In the genomic region with DNA sequence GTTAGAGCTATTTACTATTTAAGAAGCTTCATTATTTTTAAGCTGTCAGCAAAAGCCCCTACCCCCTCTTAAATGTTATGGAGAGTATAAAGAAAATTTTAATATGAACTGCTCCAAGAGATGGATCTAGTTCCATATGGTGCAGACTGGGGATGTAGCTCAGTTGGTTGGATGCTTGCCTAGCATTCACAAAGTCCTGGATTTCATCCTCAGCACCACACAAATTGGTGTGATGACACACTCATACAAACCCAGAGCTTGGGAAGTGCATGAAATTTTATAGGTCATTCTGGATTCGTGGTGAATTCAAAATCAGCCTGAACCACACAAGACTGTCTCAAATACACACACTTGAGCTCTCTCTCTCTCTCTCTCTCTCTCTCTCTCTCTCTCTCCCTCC, we compare ENCODE assay signal across 24 mouse cellular contexts. TPM values are rescaled to one million over a fixed set of nuclear protein-coding genes. Genes with fewer than 3 reads are reported as not detected.
DNase-seq lines count a peak whose midpoint lies in the region; ATAC-seq and TF ChIP-seq lines count a peak whose summit lies in the region.
"Had no signal": no experiment of that assay in that cellular context is flagged by ENCODE, and none has a peak within 500 bp of the region (broad histone marks: within the 10 kb centered on the region; RNA-seq: fewer than 3 reads in every experiment).

No protein-coding gene starts in this region.

- H3K9ac ChIP-seq in limb, embryonic 14.5 days (ENCODE audit: low read depth, low read length, severe bottlenecking) = no peak overlapping the region
- no peak overlapping the region for H3K9ac ChIP-seq in forebrain, postnatal 0 days
- H3K9ac ChIP-seq: heart, embryonic 15.5 days; kidney, embryonic 15.5 days; limb, embryonic 12.5 days; liver, embryonic 13.5 days; lung, embryonic 15.5 days had no signal

- DNase-seq in frontal cortex, adult 2 months (ENCODE audit: extremely low spot score in 1 of 2, low spot score in 1 of 2) = peak; percentile 37 to 75
- DNase-seq in frontal cortex, postnatal 14 days (ENCODE audit: low spot score in 2 of 2) = no peak
- peak; percentile 35 for DNase-seq in limb, embryonic 14.5 days (ENCODE audit: low spot score)
- DNase-seq in limb, embryonic 10.5 days (ENCODE audit: low spot score) = no peak
- DNase-seq in forebrain, postnatal 0 days = peak; percentile 69
- DNase-seq in right cerebral cortex, postnatal 36 days (ENCODE audit: low spot score in 2 of 2) = peak; percentile 18 to 20
- DNase-seq in gastrocnemius, adult 18-20 months (ENCODE audit: low spot score) = no peak
- DNase-seq: adrenal gland, postnatal 36 days; cerebellum, adult 9-10 months; gastrocnemius, postnatal 14 days; heart, adult 2 months; heart, postnatal 4 days; kidney, postnatal 4 days; liver, embryonic 13.5 days; retina, postnatal 1 day; thymus, postnatal 14 days had no signal

- H3K4me2 ChIP-seq in limb, embryonic 14.5 days (replicated peaks; ENCODE audit: low read depth, low read length, severe bottlenecking) = no peak overlapping the region
- H3K4me2 ChIP-seq in forebrain, postnatal 0 days (ENCODE audit: low read depth) = no peak overlapping the region
- H3K4me2 ChIP-seq: heart, embryonic 15.5 days; kidney, embryonic 15.5 days; limb, embryonic 12.5 days; liver, embryonic 13.5 days; lung, embryonic 15.5 days had no signal

- no peak for TF ChIP-seq CTCF in forebrain, postnatal 0 days (IDR thresholded peaks at IDR 0.05; ENCODE audit: low read depth)

- H3K4me1 ChIP-seq in limb, embryonic 14.5 days (ENCODE audit: control insufficient read depth, insufficient read depth, low read length) = peaks cover under 1% of the 10 kb centered on the region; the same call in 1 of the 2 replicates
- H3K4me1 ChIP-seq in limb, embryonic 10.5 days = peaks cover under 1% of the 10 kb centered on the region; the same call in 1 of the 2 replicates
- no peaks in the 10 kb centered on the region for H3K4me1 ChIP-seq in forebrain, postnatal 0 days (ENCODE audit: insufficient read depth)
- H3K4me1 ChIP-seq: kidney, embryonic 15.5 days; liver, embryonic 13.5 days had no signal

- no peak for TF ChIP-seq POLR2A in limb, embryonic 14.5 days (IDR thresholded peaks at IDR 0.05; ENCODE audit: borderline replicate concordance, extremely low read depth, insufficient read depth, insufficient read length)

- ATAC-seq in limb, embryonic 14.5 days (ENCODE audit: low FRiP score, low read depth) = no peak
- peak; percentile 84 for ATAC-seq in forebrain, postnatal 0 days
- ATAC-seq: hindbrain, postnatal 0 days; intestine, postnatal 0 days had no signal

- 54% methylated on average over 1 of the region's 1 CpGs for whole genome bisulfite sequencing in limb, embryonic 14.5 days
- WGBS in limb, embryonic 10.5 days = 85% methylated on average over 1 of the region's 1 CpGs
- WGBS in forebrain, postnatal 0 days = 53% methylated on average over 1 of the region's 1 CpGs

- no peaks in the 10 kb centered on the region for H3K36me3 ChIP-seq in limb, embryonic 14.5 days (ENCODE audit: control insufficient read depth, insufficient read depth, low read length)
- no peaks in the 10 kb centered on the region for H3K36me3 ChIP-seq in limb, embryonic 10.5 days
- no peaks in the 10 kb centered on the region for H3K36me3 ChIP-seq in forebrain, postnatal 0 days (ENCODE audit: insufficient read depth)
- H3K36me3 ChIP-seq: heart, embryonic 15.5 days; kidney, embryonic 15.5 days; limb, embryonic 12.5 days; liver, embryonic 13.5 days; lung, embryonic 15.5 days; midbrain, embryonic 10.5 days had no signal

- H3K27ac ChIP-seq in limb, embryonic 14.5 days (replicated peaks; ENCODE audit: low read depth, low read length) = no peak overlapping the region
- H3K27ac ChIP-seq in limb, embryonic 10.5 days = no peak overlapping the region
- no peak overlapping the region for H3K27ac ChIP-seq in forebrain, postnatal 0 days (ENCODE audit: low read depth, low read length)
- H3K27ac ChIP-seq: heart, adult 2 months; heart, embryonic 15.5 days; hindbrain, postnatal 0 days; kidney, embryonic 15.5 days; limb, embryonic 12.5 days; liver, embryonic 13.5 days; lung, embryonic 15.5 days; macrophage; midbrain, embryonic 10.5 days had no signal

- no peaks in the 10 kb centered on the region for H3K27me3 ChIP-seq in limb, embryonic 14.5 days (ENCODE audit: control insufficient read depth, insufficient read depth, low read length)
- no peaks in the 10 kb centered on the region for H3K27me3 ChIP-seq in limb, embryonic 10.5 days (ENCODE audit: low read depth, poor library complexity, severe bottlenecking)
- no peaks in the 10 kb centered on the region for H3K27me3 ChIP-seq in forebrain, postnatal 0 days (ENCODE audit: insufficient read depth, low read length)
- H3K27me3 ChIP-seq: heart, embryonic 15.5 days; lung, embryonic 15.5 days had no signal

- H3K9me3 ChIP-seq in limb, embryonic 14.5 days (ENCODE audit: control insufficient read depth, low read length) = no peaks in the 10 kb centered on the region
- no peaks in the 10 kb centered on the region for H3K9me3 ChIP-seq in limb, embryonic 10.5 days (replicated peaks)
- H3K9me3 ChIP-seq in forebrain, postnatal 0 days (ENCODE audit: low read length) = no peaks in the 10 kb centered on the region
- H3K9me3 ChIP-seq: heart, embryonic 15.5 days; kidney, embryonic 15.5 days; limb, embryonic 12.5 days; liver, embryonic 13.5 days; lung, embryonic 15.5 days; midbrain, embryonic 10.5 days had no signal

- H3K4me3 ChIP-seq in limb, embryonic 14.5 days (replicated peaks; ENCODE audit: low read length) = no peak overlapping the region
- no peak overlapping the region for H3K4me3 ChIP-seq in limb, embryonic 10.5 days
- H3K4me3 ChIP-seq in forebrain, postnatal 0 days (ENCODE audit: low read depth, low read length) = no peak overlapping the region
- H3K4me3 ChIP-seq: heart, adult 2 months; heart, embryonic 15.5 days; kidney, embryonic 15.5 days; limb, embryonic 12.5 days; liver, embryonic 13.5 days; lung, embryonic 15.5 days; midbrain, embryonic 10.5 days had no signal

RNA-seq across cellular contexts. Expression of gene Dars, which starts 49.7 kb away (rescaled TPM):
- 39.9 and 45.7 TPM in 2 replicates for polyA plus RNA-seq in frontal cortex, adult 2 months (2012; rRNA removed)
- polyA plus RNA-seq in limb, embryonic 14.5 days (2012; rRNA removed) = 40.9 and 57.0 TPM in 2 replicates
- polyA plus RNA-seq in limb, embryonic 14.5 days (2014; fragmentation: Nextera tagmentation; extraction: Ambion mirVana) = 86.9 and 88.7 TPM in 2 replicates
- polyA plus RNA-seq in limb, embryonic 10.5 days (2016; fragmentation: Nextera tagmentation; extraction: Ambion mirVana) = 148 and 175 TPM in 2 replicates
- total RNA-seq in forebrain, postnatal 0 days (2014; rRNA removed) = 90.4 and 101 TPM in 2 replicates
- 128 and 130 TPM in 2 replicates for polyA plus RNA-seq in forebrain, postnatal 0 days (2015; fragmentation: Nextera tagmentation; extraction: Ambion mirVana)
- total RNA-seq in gastrocnemius, adult 18-20 months (2021) = 10 to 100 TPM; 62.4 to 66.9 TPM

Comparison
In these comparisons a context has a peak if more than half of its experiments do, and no peak if none do; other contexts are left out.
1. DNase-seq: peak in frontal cortex, adult 2 months (2 of 2), limb, embryonic 14.5 days (single experiment), forebrain, postnatal 0 days (single experiment) and right cerebral cortex, postnatal 36 days (2 of 2); none in frontal cortex, postnatal 14 days (0 of 2), limb, embryonic 10.5 days (single experiment) and gastrocnemius, adult 18-20 months (single experiment).